Mouse (Mus musculus): Measurements from ENCODE around the gene Vps8.
"Not testable (repeated sequence)": the region's sequence is repeated elsewhere in the genome, so short reads cannot be mapped to it uniquely, and the experiment has no call there.

The Vps8 gene

DNA sequence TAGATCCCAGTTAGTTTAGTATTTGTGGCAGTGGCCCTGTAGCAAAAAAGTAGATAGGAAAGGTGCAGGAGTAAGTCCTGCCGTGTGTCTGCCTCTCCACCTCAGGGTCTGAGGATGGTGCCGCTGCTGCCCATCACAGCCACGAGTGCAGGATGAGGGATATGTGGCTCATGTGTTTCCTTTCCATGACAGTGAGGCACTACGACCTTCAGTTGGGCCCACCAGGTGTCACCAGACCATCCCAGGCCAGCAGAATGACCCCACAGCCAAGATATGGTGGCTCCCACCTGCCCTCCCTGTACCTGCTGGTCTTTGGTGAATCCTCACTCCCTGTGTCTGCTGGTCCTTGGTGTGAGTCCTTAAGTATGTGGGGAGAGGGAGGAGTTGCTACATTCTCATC lies 228.2 kb downstream of the Vps8 start:
- intact Hi-C loops (cut with DNase I) = no loop called here

DNA sequence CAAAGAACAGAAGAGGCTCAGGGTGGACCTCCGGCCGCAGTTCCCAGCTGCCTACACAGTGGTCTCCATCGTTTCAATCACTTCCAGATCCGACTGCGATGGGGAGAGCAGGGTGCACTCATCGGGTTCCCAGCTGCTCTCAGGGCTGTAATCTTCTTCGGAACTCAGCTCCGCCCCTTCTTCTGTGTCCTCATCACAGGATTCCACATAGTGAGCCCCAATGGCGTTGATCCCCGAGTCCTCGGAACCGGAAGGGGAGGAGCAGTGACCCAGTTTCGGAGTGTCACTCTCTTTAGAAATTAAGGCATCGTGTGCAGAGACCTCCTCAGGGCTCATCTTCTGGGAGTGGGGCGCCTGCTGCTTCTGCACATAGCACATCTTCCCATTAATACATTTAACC lies 230.2 kb downstream of the Vps8 start:
- intact Hi-C loops (cut with DNase I) = no loop called here

DNA sequence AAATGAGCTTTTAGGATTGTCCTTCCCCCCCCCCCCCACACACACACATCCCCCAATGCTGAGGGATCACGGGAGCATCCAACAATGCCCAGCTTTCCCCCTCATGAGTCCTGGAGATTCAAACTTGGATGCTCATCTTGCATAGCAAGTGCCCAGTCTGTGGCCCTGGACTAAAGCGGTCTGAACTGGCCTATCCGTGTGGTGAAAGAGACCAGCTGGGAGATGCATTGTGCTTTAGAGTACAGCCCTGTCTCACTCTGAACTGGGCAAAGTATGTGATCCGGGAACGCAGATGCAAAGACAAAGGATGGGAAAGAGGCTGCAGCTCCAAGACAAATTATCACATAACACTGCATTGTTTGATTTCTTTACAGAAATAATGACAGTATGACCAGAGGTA lies 231.5 kb downstream of the Vps8 start:
- intact Hi-C loops (cut with DNase I) = no loop called here

DNA sequence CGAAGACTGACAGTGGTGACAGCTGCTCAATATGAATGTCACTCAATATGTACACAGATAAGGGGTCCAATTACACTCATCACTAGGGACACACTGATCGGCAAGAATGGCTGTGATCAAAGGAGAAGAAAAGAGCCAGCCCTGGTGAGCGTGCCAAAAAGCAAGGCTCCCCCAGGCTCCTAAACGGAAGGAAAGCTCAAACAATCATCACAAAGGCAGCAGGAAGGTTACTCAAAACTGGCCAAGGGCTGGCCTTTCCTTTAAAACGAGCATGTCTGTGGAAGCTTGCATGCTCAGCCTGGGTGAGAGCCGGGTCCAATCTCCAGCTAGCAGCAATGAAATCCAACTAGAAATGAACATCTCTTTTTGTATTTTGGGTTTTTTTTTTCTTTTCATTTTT lies 232.4 kb downstream of the Vps8 start:
- intact Hi-C loops (cut with DNase I) = no loop called here

DNA sequence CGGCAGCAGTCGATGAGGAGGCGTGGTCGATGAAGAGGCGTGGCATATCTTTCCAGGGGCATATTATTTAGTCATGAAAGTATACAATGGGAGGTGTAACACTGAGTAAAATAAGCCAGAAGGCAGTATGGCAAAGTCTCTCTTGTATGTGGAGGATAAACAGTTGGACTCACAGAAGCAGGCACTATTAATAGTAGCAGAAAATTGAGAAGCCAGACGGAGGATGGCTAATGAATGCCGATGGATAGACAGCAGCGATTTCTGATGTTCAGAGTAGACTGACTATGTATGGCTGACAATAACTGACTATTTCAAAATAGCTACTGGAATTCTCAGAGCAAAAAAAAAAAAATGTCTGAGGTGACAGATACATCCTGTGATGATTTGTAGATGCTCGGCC lies 233.0 kb downstream of the Vps8 start:
- intact Hi-C loops (cut with DNase I) = no loop called here

DNA sequence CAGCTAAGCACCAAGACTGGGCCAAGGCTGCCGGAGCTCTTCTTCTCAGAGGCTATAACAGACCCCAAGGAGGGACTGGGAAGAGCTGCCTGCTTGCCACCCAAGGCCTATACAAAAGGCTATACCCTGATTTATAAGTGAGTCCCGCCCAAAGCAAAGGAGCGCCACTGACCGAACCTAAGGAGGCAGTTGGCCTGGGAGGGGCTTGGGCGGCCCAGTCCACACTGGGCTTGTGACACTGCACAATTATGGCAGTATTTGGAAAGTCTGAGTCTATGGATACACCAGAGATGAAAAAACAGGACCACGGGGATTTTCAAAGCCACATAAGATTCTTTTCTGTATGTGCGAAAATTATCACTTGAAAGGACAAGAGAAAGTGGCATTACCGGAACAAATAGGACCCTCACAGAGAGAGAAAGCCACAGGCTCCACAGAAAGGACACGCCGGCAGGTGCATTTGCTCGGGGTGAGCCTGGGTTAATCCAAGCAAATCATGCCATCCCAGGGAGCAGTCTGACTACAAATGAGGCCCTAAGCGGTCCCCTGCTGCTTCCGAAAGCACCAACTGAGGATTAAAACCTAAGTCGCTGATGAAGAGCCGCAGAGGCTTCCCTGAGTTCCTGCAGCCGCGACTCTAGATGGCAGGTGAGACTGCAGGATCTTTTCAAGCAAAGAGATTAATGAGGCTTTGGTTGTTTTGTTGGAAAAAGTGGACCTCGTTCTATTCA lies 241.9 kb downstream of the Vps8 start:
- intact Hi-C loops (cut with DNase I) = no loop called here

DNA sequence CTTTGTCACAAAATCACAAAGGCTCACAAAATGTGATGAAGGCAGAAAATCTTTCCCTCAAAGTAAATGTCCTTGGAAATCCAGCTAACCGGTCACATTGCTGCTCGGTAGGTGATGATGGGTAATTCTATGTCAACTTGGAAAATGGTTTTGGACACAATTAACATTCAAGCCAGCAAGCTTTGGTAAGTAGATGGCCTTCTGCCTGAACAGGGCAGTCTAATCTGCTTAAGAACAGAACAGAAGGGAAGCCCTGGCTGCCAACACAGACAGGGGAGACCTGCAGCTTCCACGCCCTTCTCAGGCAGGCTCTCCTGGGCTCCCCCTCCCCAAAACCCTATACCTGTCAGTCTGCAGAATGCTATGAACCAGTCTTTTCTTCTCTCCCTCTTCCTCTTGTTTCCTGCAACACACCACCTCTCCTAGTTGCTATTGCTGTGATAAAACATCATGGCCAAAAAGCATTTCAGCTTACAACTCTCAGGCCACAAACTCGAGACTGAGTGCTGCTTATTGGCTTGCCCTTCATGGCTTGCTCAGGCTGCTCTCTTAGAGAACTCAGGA lies 242.6 kb downstream of the Vps8 start:
- intact Hi-C loops (cut with DNase I) = no loop called here

DNA sequence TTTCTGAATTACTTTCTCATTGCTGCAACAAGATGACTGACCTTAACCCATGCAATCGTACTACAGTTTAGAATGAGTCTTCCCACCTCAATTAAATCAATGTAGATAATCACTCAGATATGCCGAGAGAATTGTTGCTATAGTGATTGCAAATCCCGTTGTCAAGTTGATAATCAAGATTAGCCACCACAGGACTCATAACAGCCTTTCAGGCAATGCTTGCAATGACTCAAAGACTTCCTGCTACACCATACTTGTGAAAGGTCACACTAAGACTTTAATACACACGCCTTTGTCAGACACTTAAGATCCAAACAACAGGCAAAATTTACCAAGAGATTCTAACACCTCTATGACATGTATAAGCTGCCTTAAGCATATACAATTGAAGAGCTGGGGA lies 249.0 kb downstream of the Vps8 start:
- intact Hi-C loops (cut with DNase I) = no loop called here

DNA sequence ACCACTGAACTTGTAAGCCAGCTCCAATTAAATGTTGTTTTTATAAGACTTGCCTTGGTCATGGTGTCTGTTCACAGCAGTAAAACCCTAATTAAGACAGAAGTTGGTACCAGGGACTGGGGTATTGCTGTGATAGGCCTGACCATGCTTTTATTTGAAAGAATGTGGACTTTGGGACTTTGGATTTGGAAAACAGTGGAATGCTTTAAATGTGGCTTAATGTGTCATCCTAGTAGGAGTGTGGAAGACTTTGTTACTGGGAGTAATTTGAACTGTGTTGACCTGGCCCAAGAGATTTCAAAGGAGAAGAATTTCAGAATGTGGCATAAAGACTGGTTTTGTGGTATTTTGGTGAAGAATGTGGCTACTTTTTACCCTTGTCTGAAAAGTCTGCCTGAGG lies 250.1 kb downstream of the Vps8 start:
- intact Hi-C loops (cut with DNase I) = not testable (repeated sequence)

DNA sequence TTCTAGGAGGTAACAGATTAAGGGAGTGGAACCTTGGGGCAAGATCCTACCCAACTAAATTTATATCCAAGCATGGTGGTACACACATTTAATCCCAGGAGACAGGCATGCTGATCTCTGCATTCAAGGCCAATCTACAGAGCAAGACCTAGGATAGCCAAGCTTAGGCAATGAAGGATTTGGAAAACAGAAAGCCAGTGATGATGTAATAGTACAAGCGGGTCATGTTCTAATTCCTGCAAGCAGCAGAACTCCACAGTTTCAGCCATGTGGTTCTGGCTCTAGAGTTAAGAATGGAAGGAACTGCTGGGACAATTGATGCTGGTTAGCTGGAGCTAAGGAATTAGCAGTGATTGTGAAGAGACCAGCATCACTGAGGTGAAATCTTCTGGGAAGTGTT lies 250.7 kb downstream of the Vps8 start:
- intact Hi-C loops (cut with DNase I) = not testable (repeated sequence)

DNA sequence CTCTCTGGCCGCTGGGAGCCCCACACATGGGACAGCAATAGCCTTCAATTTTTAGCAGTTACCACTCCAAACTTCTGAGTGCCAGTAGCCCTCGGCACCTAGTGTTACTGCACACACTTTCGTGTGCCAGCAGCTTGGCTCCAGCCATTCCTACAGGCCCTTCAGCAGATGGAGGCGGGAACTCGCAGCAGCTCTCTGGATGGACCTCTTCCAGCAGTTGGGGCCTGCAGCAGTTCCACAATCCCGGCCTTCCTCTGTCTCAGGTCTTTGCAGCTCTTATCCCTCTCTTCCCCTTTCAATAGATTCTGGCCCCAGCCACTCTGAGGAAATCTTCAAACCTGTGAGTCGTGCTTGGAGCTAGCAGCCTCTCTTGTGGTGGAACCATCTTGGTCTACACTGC lies 253.9 kb downstream of the Vps8 start:
- intact Hi-C loops (cut with DNase I) = no loop called here

DNA sequence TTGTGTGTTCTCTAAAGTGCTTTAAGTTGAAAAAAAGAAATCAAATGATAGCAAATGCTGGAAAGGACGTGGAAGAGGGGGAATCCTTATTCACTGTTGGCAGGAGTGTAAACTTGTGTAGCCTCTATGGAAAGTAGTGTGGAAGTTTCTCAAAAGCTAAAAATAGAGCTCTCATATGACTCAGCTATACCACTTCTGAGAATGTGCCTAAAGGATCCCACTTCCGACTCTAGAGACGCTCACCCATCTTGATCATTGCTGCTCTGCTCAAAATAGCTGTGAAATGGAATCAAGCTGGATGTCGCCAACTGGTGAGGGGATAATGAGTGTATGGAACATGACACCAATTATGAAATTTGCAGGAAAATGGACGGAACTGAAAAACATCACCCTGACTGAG lies 264.5 kb downstream of the Vps8 start:
- intact Hi-C loops (cut with DNase I) = no loop called here

DNA sequence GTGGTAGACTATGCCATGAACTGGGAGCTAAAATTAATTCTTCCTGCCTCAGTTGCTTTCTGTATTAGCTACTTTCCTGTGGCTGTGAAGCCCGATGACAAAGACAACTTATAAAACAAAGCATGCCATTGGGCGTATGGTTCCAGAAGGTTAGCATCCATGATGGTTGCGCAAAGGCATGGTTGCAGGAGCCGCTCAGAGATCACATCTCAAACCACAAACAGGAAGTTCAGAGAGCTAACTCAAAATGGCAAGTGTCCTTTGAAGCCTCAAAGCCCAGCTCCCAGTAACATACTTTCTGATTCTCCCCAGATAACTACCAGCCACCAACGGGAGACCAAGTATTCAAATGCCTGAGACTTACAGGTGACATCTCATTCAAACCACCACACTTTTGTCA lies 266.2 kb downstream of the Vps8 start:
- intact Hi-C loops (cut with DNase I) = no loop called here

DNA sequence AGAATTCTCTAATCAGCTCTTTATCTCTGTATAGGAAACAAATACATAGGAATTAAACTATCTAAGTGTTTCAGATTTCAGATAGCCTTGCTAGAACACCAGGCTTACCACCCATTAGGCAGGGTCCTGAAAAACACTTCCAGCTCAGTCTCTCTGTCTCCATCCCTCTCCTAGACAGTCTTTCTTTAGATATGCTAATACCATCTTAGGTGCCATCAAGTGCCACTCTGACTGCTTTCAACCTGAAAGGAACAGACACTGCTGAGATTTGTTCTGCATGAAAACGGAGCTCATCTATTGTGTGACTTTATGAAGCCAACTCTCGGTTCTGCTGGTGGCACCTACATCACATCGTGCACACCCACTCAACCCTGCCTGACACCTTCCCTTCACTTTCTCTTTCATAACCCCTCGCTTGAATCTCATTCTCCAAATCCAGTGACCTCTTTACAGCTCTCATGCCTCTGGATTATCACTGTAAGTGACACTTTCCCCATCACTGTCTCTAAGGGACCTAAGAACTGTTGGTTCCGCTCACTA lies 267.4 kb downstream of the Vps8 start:
- intact Hi-C loops (cut with DNase I) = loop anchor here (5.0 kb wide), 1 partner anchor 43 kb away; no protein-coding TSS in a partner anchor

DNA sequence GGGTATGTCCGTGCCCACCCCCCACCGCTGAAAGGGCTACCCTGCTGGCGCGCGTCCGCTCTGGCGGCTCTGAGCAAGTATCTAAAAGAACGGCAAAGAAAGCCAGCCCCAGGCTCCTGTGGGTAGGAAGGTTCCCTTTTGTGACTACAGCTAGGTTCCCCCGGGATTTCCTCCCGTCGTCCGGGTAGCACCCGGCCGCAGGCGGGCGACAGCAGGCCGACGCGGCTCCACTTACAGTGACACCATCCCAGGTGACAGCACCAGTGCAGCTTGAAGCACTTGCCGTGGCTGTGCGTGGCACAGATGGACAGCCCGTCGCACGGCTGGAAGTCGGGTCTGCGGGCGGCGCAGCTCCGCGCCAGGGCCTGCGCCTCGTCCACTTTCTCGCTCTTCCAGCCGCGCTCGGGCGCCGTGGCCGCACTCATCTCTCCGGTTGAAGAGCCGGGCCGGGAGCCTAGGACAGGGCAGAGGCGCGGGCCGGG lies 271.1 kb downstream of the Vps8 start:
- intact Hi-C loops (cut with DNase I) = loop anchor here (5.0 kb wide), 1 partner anchor 47 kb away; no protein-coding TSS in a partner anchor

All from adrenal gland (tissue).